Mouse (Mus musculus): ENCODE results near the gene Cdr2l. TPM values are rescaled to one million over a fixed set of nuclear protein-coding genes. Genes with fewer than 3 reads are reported as not detected.

Cdr2l gene
- total and polyA plus RNA-seq, 2 experiments = 1.4 to 2.7 TPM

DNA sequence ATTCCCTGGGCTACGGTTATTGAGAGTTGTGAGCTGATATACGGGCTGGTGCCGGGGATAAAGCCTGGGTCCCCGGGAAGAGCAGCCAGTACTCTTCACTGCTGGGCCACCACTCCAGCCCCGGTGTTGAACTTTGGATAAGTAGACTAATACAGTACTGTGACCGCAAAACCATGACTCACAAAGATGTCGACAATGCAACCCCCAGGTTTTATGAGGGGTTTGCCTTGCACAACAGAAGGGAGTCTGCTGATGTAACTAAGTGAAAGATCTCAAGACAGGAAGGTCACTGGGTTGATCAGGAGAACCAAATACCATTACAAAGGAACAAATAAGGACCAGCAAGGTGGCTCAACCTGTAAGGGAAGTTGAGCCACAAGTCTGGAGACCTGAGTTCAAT, 5.0 kb upstream of the Cdr2l start:
- no peak for DNase-seq (ENCODE audit: extremely low read depth, low read depth, low spot score)
- Histone ChIP-seq H3K27ac (replicated peaks; ENCODE audit: insufficient read depth, low read depth, low read length) (no peak overlapping the region), H3K36me3 (ENCODE audit: control insufficient read depth, insufficient read depth, low read length) (no peaks in the 10 kb centered on the region), H3K79me2 (ENCODE audit: control insufficient read depth, insufficient read depth, low read length) (no peaks in the 10 kb centered on the region), H3K4me1 (ENCODE audit: control insufficient read depth, insufficient read depth, low read length) (peaks cover 3% of the 10 kb centered on the region; the same call in 1 of the 2 replicates), H3K9ac (ENCODE audit: low read depth, low read length) (no peak overlapping the region), H3K27me3 (ENCODE audit: control insufficient read depth, insufficient read depth, low read length) (no peaks in the 10 kb centered on the region), H3K4me3 (ENCODE audit: insufficient read depth, low read depth, low read length) (no peak overlapping the region)
- TF ChIP-seq POLR2A (IDR thresholded peaks at IDR 0.05; ENCODE audit: extremely low read depth, insufficient read depth, low read length) = no peak
- no peak for TF ChIP-seq CTCF (IDR thresholded peaks at IDR 0.05; ENCODE audit: low read depth, low read length)
- WGBS = 67% methylated on average over 7 of the region's 7 CpGs

- 92% methylated on average over 4 of the region's 4 CpGs for WGBS
These were observed 4.5 kb upstream of the Cdr2l start for GRCm38 (mm10) chr11:115377254-115377653.

GRCm38 (mm10) chr11:115377854-115378253, 3.9 kb upstream of the Cdr2l start:
- Histone ChIP-seq H3K27ac (replicated peaks; ENCODE audit: insufficient read depth, low read depth, low read length) (no peak overlapping the region), H3K9ac (ENCODE audit: low read depth, low read length) (no peak overlapping the region), H3K27me3 (ENCODE audit: control insufficient read depth, insufficient read depth, low read length) (no peaks in the 10 kb centered on the region), H3K36me3 (ENCODE audit: control insufficient read depth, insufficient read depth, low read length) (no peaks in the 10 kb centered on the region), H3K4me1 (ENCODE audit: control insufficient read depth, insufficient read depth, low read length) (peaks cover 3% of the 10 kb centered on the region; the same call in 1 of the 2 replicates), H3K4me3 (ENCODE audit: insufficient read depth, low read depth, low read length) (no peak overlapping the region), H3K79me2 (ENCODE audit: control insufficient read depth, insufficient read depth, low read length) (no peaks in the 10 kb centered on the region)
- DNase-seq (ENCODE audit: extremely low read depth, low read depth, low spot score) = no peak
- 92% methylated on average over 7 of the region's 7 CpGs for WGBS
- no peak for TF ChIP-seq POLR2A (IDR thresholded peaks at IDR 0.05; ENCODE audit: extremely low read depth, insufficient read depth, low read length)
- no peak for TF ChIP-seq CTCF (IDR thresholded peaks at IDR 0.05; ENCODE audit: low read depth, low read length)

More at GRCm38 (mm10) chr11:115377254-115377653, 4.5 kb upstream of the Cdr2l start:
- Histone ChIP-seq H3K4me3 (ENCODE audit: insufficient read depth, low read depth, low read length) (no peak overlapping the region), H3K4me1 (ENCODE audit: control insufficient read depth, insufficient read depth, low read length) (peaks cover 3% of the 10 kb centered on the region; the same call in 1 of the 2 replicates), H3K79me2 (ENCODE audit: control insufficient read depth, insufficient read depth, low read length) (no peaks in the 10 kb centered on the region), H3K27me3 (ENCODE audit: control insufficient read depth, insufficient read depth, low read length) (no peaks in the 10 kb centered on the region), H3K36me3 (ENCODE audit: control insufficient read depth, insufficient read depth, low read length) (no peaks in the 10 kb centered on the region), H3K27ac (replicated peaks; ENCODE audit: insufficient read depth, low read depth, low read length) (no peak overlapping the region), H3K9ac (ENCODE audit: low read depth, low read length) (no peak overlapping the region)
- TF ChIP-seq POLR2A (IDR thresholded peaks at IDR 0.05; ENCODE audit: extremely low read depth, insufficient read depth, low read length) (no peak), CTCF (IDR thresholded peaks at IDR 0.05; ENCODE audit: low read depth, low read length) (no peak)
- DNase-seq (ENCODE audit: extremely low read depth, low read depth, low spot score) = no peak

DNA sequence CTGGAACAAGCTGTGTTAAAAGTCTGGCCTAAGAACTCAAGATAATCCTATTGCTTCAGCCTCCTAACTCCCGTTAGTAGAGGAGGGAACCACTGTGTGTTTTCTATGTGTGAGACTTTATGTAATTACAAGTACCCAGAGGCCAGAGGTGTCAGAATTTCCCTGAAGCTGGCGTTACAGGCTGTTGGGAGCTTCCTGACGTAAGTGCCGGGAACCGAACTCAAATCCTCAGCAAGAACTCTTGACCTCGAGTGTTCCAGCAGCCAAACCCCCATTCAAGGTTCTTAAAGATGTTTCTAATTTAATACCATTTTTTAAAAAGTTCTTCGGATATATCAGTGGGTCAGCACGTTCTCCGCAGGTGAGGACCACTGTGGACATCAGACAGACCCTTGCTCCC, 440 bp upstream of the Cdr2l start:
- no peak for TF ChIP-seq CTCF (IDR thresholded peaks at IDR 0.05; ENCODE audit: low read depth, low read length)
- no peak for TF ChIP-seq POLR2A (IDR thresholded peaks at IDR 0.05; ENCODE audit: extremely low read depth, insufficient read depth, low read length)
- H3K9ac ChIP-seq (ENCODE audit: low read depth, low read length) = no peak overlapping the region
- H3K36me3 ChIP-seq (ENCODE audit: control insufficient read depth, insufficient read depth, low read length) = no peaks in the 10 kb centered on the region
- H3K27ac ChIP-seq (replicated peaks; ENCODE audit: insufficient read depth, low read depth, low read length) = 0 out of 2 replicates have a peak overlapping the region, but pooled peaks have one; percentile 15
- no peak overlapping the region for H3K4me3 ChIP-seq (ENCODE audit: insufficient read depth, low read depth, low read length)
- H3K79me2 ChIP-seq (ENCODE audit: control insufficient read depth, insufficient read depth, low read length) = no peaks in the 10 kb centered on the region
- H3K27me3 ChIP-seq (ENCODE audit: control insufficient read depth, insufficient read depth, low read length) = no peaks in the 10 kb centered on the region
- DNase-seq (ENCODE audit: extremely low read depth, low read depth, low spot score) = no peak
- WGBS = 40% methylated on average over 9 of the region's 9 CpGs
- H3K4me1 ChIP-seq (ENCODE audit: control insufficient read depth, insufficient read depth, low read length) = 0 out of 2 replicates have a peak, but pooled peaks cover 3% of the 10 kb centered on the region

GRCm38 (mm10) chr11:115382891-115383290, 1.2 kb downstream of the Cdr2l start:
- no peaks in the 10 kb centered on the region for H3K27me3 ChIP-seq (ENCODE audit: control insufficient read depth, insufficient read depth, low read length)
- TF ChIP-seq CTCF (IDR thresholded peaks at IDR 0.05; ENCODE audit: low read depth, low read length) (no peak), POLR2A (IDR thresholded peaks at IDR 0.05; ENCODE audit: extremely low read depth, insufficient read depth, low read length) (no peak)
- H3K27ac ChIP-seq (replicated peaks; ENCODE audit: insufficient read depth, low read depth, low read length) = no peak overlapping the region; the same call in 1 of the 2 replicates
- 0 out of 2 replicates have a peak, but pooled peaks cover 3% of the 10 kb centered on the region for H3K4me1 ChIP-seq (ENCODE audit: control insufficient read depth, insufficient read depth, low read length)
- no peaks in the 10 kb centered on the region for H3K79me2 ChIP-seq (ENCODE audit: control insufficient read depth, insufficient read depth, low read length)
- no peak overlapping the region for H3K4me3 ChIP-seq (ENCODE audit: insufficient read depth, low read depth, low read length)
- no peak overlapping the region for H3K9ac ChIP-seq (ENCODE audit: low read depth, low read length)
- DNase-seq (ENCODE audit: extremely low read depth, low read depth, low spot score) = no peak
- H3K36me3 ChIP-seq (ENCODE audit: control insufficient read depth, insufficient read depth, low read length) = no peaks in the 10 kb centered on the region
- WGBS = 48% methylated on average over 5 of the region's 5 CpGs

- TF ChIP-seq CTCF (IDR thresholded peaks at IDR 0.05; ENCODE audit: low read depth, low read length) (no peak), POLR2A (IDR thresholded peaks at IDR 0.05; ENCODE audit: extremely low read depth, insufficient read depth, low read length) (no peak)
- Histone ChIP-seq H3K79me2 (ENCODE audit: control insufficient read depth, insufficient read depth, low read length) (no peaks in the 10 kb centered on the region), H3K4me3 (ENCODE audit: insufficient read depth, low read depth, low read length) (no peak overlapping the region), H3K36me3 (ENCODE audit: control insufficient read depth, insufficient read depth, low read length) (no peaks in the 10 kb centered on the region), H3K4me1 (ENCODE audit: control insufficient read depth, insufficient read depth, low read length) (0 out of 2 replicates have a peak, but pooled peaks cover 3% of the 10 kb centered on the region), H3K27ac (replicated peaks; ENCODE audit: insufficient read depth, low read depth, low read length) (peak overlapping the region; percentile 50), H3K27me3 (ENCODE audit: control insufficient read depth, insufficient read depth, low read length) (no peaks in the 10 kb centered on the region), H3K9ac (ENCODE audit: low read depth, low read length) (no peak overlapping the region)
- DNase-seq (ENCODE audit: extremely low read depth, low read depth, low spot score) = no peak
- 82% methylated on average over 16 of the region's 16 CpGs for WGBS
These were observed 2.2 kb downstream of the Cdr2l start for GRCm38 (mm10) chr11:115383701-115384474.
